Comparison of ENCODE assay signal across 30 mouse cellular contexts in the genomic region with DNA sequence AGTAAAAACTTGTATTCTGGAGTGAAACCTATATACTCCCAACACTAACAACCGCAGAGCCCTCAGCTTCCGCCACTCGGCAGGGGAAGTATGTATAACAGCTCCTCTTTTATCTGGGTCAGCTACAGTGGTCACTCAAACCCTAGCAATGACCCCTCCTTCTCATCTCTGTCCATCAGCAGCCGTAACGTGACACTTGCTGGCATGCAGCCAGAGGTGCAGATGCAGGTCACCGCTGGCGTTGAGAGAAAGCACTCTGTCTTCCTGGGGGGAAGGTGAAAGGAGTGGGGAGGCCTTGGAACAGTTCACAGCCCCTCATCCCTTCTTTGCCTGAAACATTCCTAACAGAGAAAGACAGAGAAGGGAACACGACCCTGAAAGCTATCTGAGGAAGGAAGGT. TPM values are rescaled to one million over a fixed set of nuclear protein-coding genes. Genes with fewer than 3 reads are reported as not detected.
DNase-seq lines count a peak whose midpoint lies in the region; ATAC-seq and TF ChIP-seq lines count a peak whose summit lies in the region.
"Had no signal": no experiment of that assay in that cellular context is flagged by ENCODE, and none has a peak within 500 bp of the region (broad histone marks: within the 10 kb centered on the region; RNA-seq: fewer than 3 reads in every experiment).

No protein-coding gene starts in this region.

- peak; percentile 62 for DNase-seq in gastrocnemius, adult 2 months
- DNase-seq in gastrocnemius, postnatal 4 days (ENCODE audit: low spot score in 2 of 2) = no peak
- DNase-seq in kidney, postnatal 25 days = peak; percentile 55 to 60
- DNase-seq in 3T3-L1 (ENCODE audit: low read depth, low spot score) = peak; percentile 14
- peak; percentile 43 for DNase-seq in embryonic facial prominence, embryonic 10.5 days (ENCODE audit: low spot score)
- no peak for DNase-seq in left cerebral cortex, adult 2 months (ENCODE audit: extremely low spot score in 1 of 2, low spot score in 2 of 2)
- DNase-seq: cerebellum, adult 9-10 months; heart, postnatal 36 days; layer of hippocampus, postnatal 36 days; right cerebral cortex, adult 18-20 months; right cerebral cortex, postnatal 4 days; thymus, postnatal 25 days had no signal

- H3K36me3 ChIP-seq in kidney, embryonic 16.5 days (ENCODE audit: insufficient read depth, low read length) = peaks cover 87% of the 10 kb centered on the region
- H3K36me3 ChIP-seq in embryonic facial prominence, embryonic 10.5 days (replicated peaks) = peaks cover 100% of the 10 kb centered on the region

- H3K27me3 ChIP-seq in kidney, embryonic 16.5 days (ENCODE audit: insufficient read depth, low read length) = no peaks in the 10 kb centered on the region
- H3K27me3 ChIP-seq in embryonic facial prominence, embryonic 10.5 days (replicated peaks; ENCODE audit: low read depth, poor library complexity, severe bottlenecking) = no peaks in the 10 kb centered on the region
- H3K27me3 ChIP-seq: embryonic facial prominence, embryonic 13.5 days; forebrain, embryonic 13.5 days; heart, embryonic 15.5 days; hindbrain, embryonic 13.5 days; limb, embryonic 12.5 days; midbrain, embryonic 15.5 days; neural tube, embryonic 12.5 days; stomach, embryonic 15.5 days had no signal

- no peak overlapping the region for H3K4me2 ChIP-seq in kidney, embryonic 16.5 days (replicated peaks; ENCODE audit: low read depth, low read length)
- H3K4me2 ChIP-seq: embryonic facial prominence, embryonic 13.5 days; forebrain, embryonic 13.5 days; heart, embryonic 15.5 days; hindbrain, embryonic 13.5 days; limb, embryonic 12.5 days; midbrain, embryonic 15.5 days; neural tube, embryonic 12.5 days; stomach, embryonic 15.5 days had no signal

- no peaks in the 10 kb centered on the region for H3K9me3 ChIP-seq in kidney, embryonic 16.5 days (ENCODE audit: low read length)
- 0 out of 2 replicates have a peak, but pooled peaks cover 3% of the 10 kb centered on the region for H3K9me3 ChIP-seq in embryonic facial prominence, embryonic 10.5 days
- H3K9me3 ChIP-seq: embryonic facial prominence, embryonic 13.5 days; forebrain, embryonic 13.5 days; heart, embryonic 15.5 days; hindbrain, embryonic 13.5 days; limb, embryonic 12.5 days; midbrain, embryonic 15.5 days; neural tube, embryonic 12.5 days; stomach, embryonic 15.5 days had no signal

- WGBS in kidney, embryonic 16.5 days = 35% methylated on average over 8 of the region's 8 CpGs
- WGBS in embryonic facial prominence, embryonic 10.5 days = 47% methylated on average over 8 of the region's 8 CpGs

- H3K4me1 ChIP-seq in kidney, embryonic 16.5 days (ENCODE audit: insufficient read depth, low read length) = 0 out of 2 replicates have a peak, but pooled peaks cover 2% of the 10 kb centered on the region
- H3K4me1 ChIP-seq in embryonic facial prominence, embryonic 10.5 days = peaks cover 20% of the 10 kb centered on the region
- H3K4me1 ChIP-seq: embryonic facial prominence, embryonic 13.5 days; forebrain, embryonic 13.5 days; hindbrain, embryonic 13.5 days; limb, embryonic 12.5 days; midbrain, embryonic 15.5 days; neural tube, embryonic 12.5 days; stomach, embryonic 15.5 days had no signal

- H3K9ac ChIP-seq in kidney, embryonic 16.5 days (replicated peaks; ENCODE audit: low read length) = no peak overlapping the region
- H3K9ac ChIP-seq: embryonic facial prominence, embryonic 13.5 days; forebrain, embryonic 13.5 days; heart, embryonic 15.5 days; hindbrain, embryonic 13.5 days; limb, embryonic 12.5 days; liver, embryonic 14.5 days; midbrain, embryonic 15.5 days; neural tube, embryonic 12.5 days; stomach, embryonic 15.5 days had no signal

- no peak overlapping the region for H3K27ac ChIP-seq in gastrocnemius, adult 2 months
- H3K27ac ChIP-seq in kidney, embryonic 16.5 days (ENCODE audit: low read length) = no peak overlapping the region
- H3K27ac ChIP-seq in embryonic facial prominence, embryonic 10.5 days (replicated peaks) = no peak overlapping the region
- H3K27ac ChIP-seq in left cerebral cortex, adult 2 months = no peak overlapping the region
- H3K27ac ChIP-seq: embryonic facial prominence, embryonic 13.5 days; forebrain, embryonic 13.5 days; heart, embryonic 15.5 days; hindbrain, embryonic 13.5 days; limb, embryonic 12.5 days; liver, embryonic 14.5 days; macrophage; midbrain, embryonic 15.5 days; neural tube, embryonic 12.5 days; stomach, embryonic 15.5 days had no signal

- intact Hi-C loops in gastrocnemius, adult 2 months (cut with DNase I) = no loop called here
- intact Hi-C loops in left cerebral cortex, adult 2 months (cut with DNase I) = no loop called here

- no peak overlapping the region for H3K4me3 ChIP-seq in gastrocnemius, adult 2 months
- no peak overlapping the region for H3K4me3 ChIP-seq in kidney, embryonic 16.5 days (ENCODE audit: low read length)
- no peak overlapping the region for H3K4me3 ChIP-seq in embryonic facial prominence, embryonic 10.5 days
- no peak overlapping the region for H3K4me3 ChIP-seq in left cerebral cortex, adult 2 months
- H3K4me3 ChIP-seq: embryonic facial prominence, embryonic 13.5 days; erythroblast, embryonic 14.5 days; forebrain, embryonic 13.5 days; heart, embryonic 15.5 days; hindbrain, embryonic 13.5 days; limb, embryonic 12.5 days; midbrain, embryonic 15.5 days; neural tube, embryonic 12.5 days; stomach, embryonic 15.5 days had no signal

- no peak for TF ChIP-seq CTCF in gastrocnemius, adult 2 months (IDR thresholded peaks at IDR 0.05)
- TF ChIP-seq CTCF in left cerebral cortex, adult 2 months (IDR thresholded peaks at IDR 0.05) = no peak

- no peak for ATAC-seq in kidney, embryonic 16.5 days (ENCODE audit: low FRiP score, low TSS enrichment)
- no peak for ATAC-seq in inflammation-experienced regulatory T-cells, adult 6 months
- ATAC-seq: forebrain, embryonic 13.5 days; midbrain, embryonic 15.5 days had no signal

RNA-seq across cellular contexts. Expression of a gene that starts 13.8 kb away (rescaled TPM):
- total RNA-seq in gastrocnemius, adult 2 months (2021) = under 1 TPM in 1 of 2 experiments, not detected in 1; 0.06 TPM
- under 1 TPM; 0.02 to 0.10 TPM for total RNA-seq in gastrocnemius, postnatal 4 days (2021)
- polyA plus RNA-seq in kidney, embryonic 16.5 days (2015; fragmentation: Nextera tagmentation; extraction: Ambion mirVana) = 0.15 and 0.32 TPM in 2 replicates
- polyA plus RNA-seq in embryonic facial prominence, embryonic 10.5 days (2016; fragmentation: Nextera tagmentation; extraction: Ambion mirVana) = 0.23 and 0.44 TPM in 2 replicates
- not detected for polyA plus RNA-seq in inflammation-experienced regulatory T-cells, adult 6 months (2017; shearing (Covaris generic))
- total RNA-seq in left cerebral cortex, adult 2 months (2021) = under 1 TPM in 1 of 2 experiments, not detected in 1; 0.16 TPM
- total RNA-seq: adrenal gland, postnatal 36 days; gastrocnemius, adult 8-10 months; layer of hippocampus, postnatal 36 days; left cerebral cortex, postnatal 14 days; MEL had no signal
- polyA plus RNA-seq: erythroblast, embryonic 14.5 days; forebrain, embryonic 13.5 days; heart, embryonic 15.5 days; lung, embryonic 16.5 days; macrophage; midbrain, embryonic 15.5 days; neural tube, embryonic 12.5 days had no signal

RNA-seq across cellular contexts. Expression of a gene that starts 14.2 kb away (rescaled TPM):
- total RNA-seq in gastrocnemius, adult 2 months (2021) = 10 to 100 TPM; 14.2 to 15.1 TPM
- 10 to 100 TPM; 43.3 to 49.6 TPM for total RNA-seq in gastrocnemius, postnatal 4 days (2021)
- polyA plus RNA-seq in kidney, embryonic 16.5 days (2015; fragmentation: Nextera tagmentation; extraction: Ambion mirVana) = 217 and 226 TPM in 2 replicates
- 233 and 242 TPM in 2 replicates for polyA plus RNA-seq in embryonic facial prominence, embryonic 10.5 days (2016; fragmentation: Nextera tagmentation; extraction: Ambion mirVana)
- 10 to 100 TPM; 23.4 to 58.2 (median 50.6) TPM for polyA plus RNA-seq in inflammation-experienced regulatory T-cells, adult 6 months (2017; shearing (Covaris generic))
- total RNA-seq in left cerebral cortex, adult 2 months (2021) = 10 to 100 TPM; 78.3 to 85.6 TPM

RNA-seq across cellular contexts. Expression of a gene that starts 45.9 kb away (rescaled TPM):
- 10 to 100 TPM; 38.7 to 50.9 TPM for total RNA-seq in gastrocnemius, adult 2 months (2021)
- total RNA-seq in gastrocnemius, postnatal 4 days (2021) = 10 to 100 TPM; 44.6 to 45.1 TPM
- 51.2 and 51.4 TPM in 2 replicates for polyA plus RNA-seq in kidney, embryonic 16.5 days (2015; fragmentation: Nextera tagmentation; extraction: Ambion mirVana)
- polyA plus RNA-seq in embryonic facial prominence, embryonic 10.5 days (2016; fragmentation: Nextera tagmentation; extraction: Ambion mirVana) = 43.7 and 46.4 TPM in 2 replicates
- 10 to 100 TPM; 10.4 to 14.6 (median 10.6) TPM for polyA plus RNA-seq in inflammation-experienced regulatory T-cells, adult 6 months (2017; shearing (Covaris generic))
- 10 to 100 TPM; 27.2 to 28.0 TPM for total RNA-seq in left cerebral cortex, adult 2 months (2021)

RNA-seq across cellular contexts. Expression of a gene that starts 50.9 kb away (rescaled TPM):
- total RNA-seq in gastrocnemius, adult 2 months (2021) = 1 to 10 TPM in 1 of 2 experiments, under 1 TPM in 1; 0.36 to 1.7 TPM
- 1 to 10 TPM; 4.0 TPM for total RNA-seq in gastrocnemius, postnatal 4 days (2021)
- polyA plus RNA-seq in kidney, embryonic 16.5 days (2015; fragmentation: Nextera tagmentation; extraction: Ambion mirVana) = 5.8 and 5.9 TPM in 2 replicates
- polyA plus RNA-seq in embryonic facial prominence, embryonic 10.5 days (2016; fragmentation: Nextera tagmentation; extraction: Ambion mirVana) = 5.9 and 6.5 TPM in 2 replicates
- polyA plus RNA-seq in inflammation-experienced regulatory T-cells, adult 6 months (2017; shearing (Covaris generic)) = not detected
- total RNA-seq in left cerebral cortex, adult 2 months (2021) = 1 to 10 TPM; 6.1 to 6.8 TPM

Comparison
In these comparisons a context has a peak if more than half of its experiments do, and no peak if none do; other contexts are left out.
1. DNase-seq: peak in gastrocnemius, adult 2 months (single experiment), kidney, postnatal 25 days (2 of 2), 3T3-L1 (single experiment) and embryonic facial prominence, embryonic 10.5 days (single experiment); none in gastrocnemius, postnatal 4 days (0 of 2) and left cerebral cortex, adult 2 months (0 of 2).